Mouse (Mus musculus): ENCODE data around the gene Mat2b. TPM values are rescaled to one million over a fixed set of nuclear protein-coding genes. Genes with fewer than 3 reads are reported as not detected.
"Not testable (repeated sequence)": the region's sequence is repeated elsewhere in the genome, so short reads cannot be mapped to it uniquely, and the experiment has no call there.

The Mat2b gene
- 90.4 and 109 TPM in 2 replicates for polyA plus RNA-seq (2015; fragmentation: Nextera tagmentation; extraction: Ambion mirVana)

DNA sequence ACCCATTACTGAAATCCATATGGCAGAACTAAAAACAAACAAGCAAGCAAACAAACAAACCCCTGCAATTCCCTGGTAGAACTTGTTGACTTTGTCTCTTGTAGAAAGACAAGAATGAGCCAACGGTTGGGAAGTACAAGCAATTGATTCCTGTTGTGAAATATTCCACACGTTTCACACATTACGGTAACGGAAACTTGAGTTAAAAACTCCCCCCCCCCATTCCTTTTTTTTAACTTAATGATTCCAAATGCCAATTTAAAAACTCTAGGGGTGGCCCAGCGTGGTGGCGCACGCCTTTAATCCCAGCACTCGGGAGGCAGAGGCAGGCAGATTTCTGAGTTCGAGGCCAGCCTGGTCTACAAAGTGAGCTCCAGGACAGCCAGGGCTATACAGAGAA, at the start of gene Mat2b:
Gene Mat2b (minus strand): TSS at position 101 of the 400 bp plus-strand sequence.
- Histone ChIP-seq H3K4me1 (peaks cover 17% of the 10 kb centered on the region), H3K4me2 (peak within 1 kb of the TSS; percentile 83), H3K27me3 (no peaks in the 10 kb centered on the region), H3K36me3 (peaks cover 4% of the 10 kb centered on the region; the same call in 1 of the 2 replicates), H3K4me3 (peak within 1 kb of the TSS; percentile 87), H3K9me3 (no peaks in the 10 kb centered on the region), H3K27ac (peak within 1 kb of the TSS; percentile 96), H3K9ac (peak within 1 kb of the TSS; percentile 69)
- 83% methylated on average over 9 of the region's 9 CpGs for WGBS
- no peak for ATAC-seq (ENCODE audit: insufficient number of reproducible peaks, insufficient read depth, low FRiP score, low TSS enrichment, low read depth)

DNA sequence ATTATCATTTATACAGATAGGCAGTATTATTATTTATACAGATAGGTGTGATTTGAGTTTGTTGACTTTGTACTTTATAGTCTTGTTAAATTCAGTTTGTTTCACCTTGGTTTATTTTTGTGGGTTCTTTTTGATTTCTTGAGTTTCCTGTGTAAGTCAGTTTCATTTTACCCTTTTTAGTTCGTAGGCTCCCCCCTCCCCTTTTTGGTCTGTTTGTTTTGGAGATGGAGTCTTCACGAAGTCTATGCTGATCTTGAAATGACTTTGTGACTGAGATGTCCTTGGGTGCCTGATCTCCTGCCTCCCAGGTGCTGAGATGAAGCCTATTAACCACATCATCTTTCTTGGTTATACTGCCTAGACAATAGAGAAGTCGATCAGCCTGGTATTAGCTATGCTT, 49.3 kb upstream of the Mat2b start:
- Histone ChIP-seq H3K36me3 (peaks cover 25% of the 10 kb centered on the region), H3K9me3 (no peaks in the 10 kb centered on the region), H3K27ac (no peak overlapping the region), H3K4me3 (no peak overlapping the region), H3K27me3 (no peaks in the 10 kb centered on the region), H3K4me1 (no peaks in the 10 kb centered on the region), H3K4me2 (no peak overlapping the region), H3K9ac (no peak overlapping the region)
- 92% methylated on average over 3 of the region's 3 CpGs for WGBS
- no peak for ATAC-seq (ENCODE audit: insufficient number of reproducible peaks, insufficient read depth, low FRiP score, low TSS enrichment, low read depth)

DNA sequence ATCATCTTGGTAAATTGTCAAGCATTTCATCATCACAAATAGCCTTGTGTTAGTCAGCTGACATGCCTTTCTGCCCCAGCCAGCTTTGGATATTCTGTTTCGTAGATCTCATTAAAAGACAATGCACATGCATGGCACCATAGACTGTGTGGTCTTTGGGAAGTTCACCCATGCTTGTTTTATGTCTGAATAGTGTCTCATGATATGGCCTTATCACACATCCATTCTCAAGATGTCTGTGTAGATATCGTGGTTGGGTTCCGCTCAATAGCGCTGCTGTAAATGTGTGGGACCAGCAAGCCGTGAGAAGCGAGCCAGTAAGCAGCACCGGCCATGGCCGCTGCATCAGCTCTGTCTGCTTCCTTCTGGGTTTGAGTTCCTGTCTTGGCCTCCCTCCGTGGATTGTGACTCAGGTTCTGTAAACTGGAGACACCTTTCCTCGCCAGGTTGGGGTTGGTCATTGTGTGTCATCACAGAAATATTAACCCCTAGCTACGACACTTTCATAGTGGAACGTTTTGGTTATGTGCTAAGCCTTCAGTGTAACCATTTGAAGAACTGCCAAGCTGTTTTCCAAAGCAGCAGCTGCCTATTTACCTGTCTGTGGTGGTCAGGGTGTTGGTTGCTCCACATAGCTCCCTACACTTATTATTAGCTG, 46.7 kb upstream of the Mat2b start:
- Histone ChIP-seq H3K4me1 (no peaks in the 10 kb centered on the region), H3K4me2 (no peak overlapping the region), H3K4me3 (no peak overlapping the region), H3K27ac (no peak overlapping the region), H3K9me3 (no peaks in the 10 kb centered on the region), H3K9ac (no peak overlapping the region), H3K27me3 (no peaks in the 10 kb centered on the region), H3K36me3 (peaks cover 49% of the 10 kb centered on the region)
- ATAC-seq (ENCODE audit: insufficient number of reproducible peaks, insufficient read depth, low FRiP score, low TSS enrichment, low read depth) = no peak
- WGBS = 91% methylated on average over 12 of the region's 12 CpGs

DNA sequence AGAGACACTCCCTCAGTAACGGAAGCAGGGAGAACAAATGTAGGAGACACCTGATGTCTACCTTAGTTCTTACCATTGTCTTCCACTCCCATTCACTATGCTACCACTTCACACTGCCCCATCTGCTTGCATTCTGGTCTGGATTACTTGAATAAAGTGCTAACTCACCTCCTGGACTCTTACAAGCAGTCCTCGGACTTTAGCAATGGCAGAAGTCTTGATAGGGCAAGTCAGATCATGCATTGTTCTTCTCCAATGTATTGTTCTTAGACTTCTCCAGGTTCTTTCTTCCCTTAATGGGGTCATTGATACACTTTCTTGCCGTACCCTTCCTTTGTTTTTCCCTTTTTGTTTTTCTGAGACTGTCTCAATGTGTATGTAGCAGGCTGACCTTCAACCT, 42.4 kb upstream of the Mat2b start:
- 95% methylated on average over 3 of the region's 3 CpGs for WGBS
- H3K4me2 ChIP-seq = no peak overlapping the region
- peaks cover 13% of the 10 kb centered on the region for H3K4me1 ChIP-seq
- no peaks in the 10 kb centered on the region for H3K27me3 ChIP-seq
- peaks cover 49% of the 10 kb centered on the region for H3K36me3 ChIP-seq
- no peak for ATAC-seq (ENCODE audit: insufficient number of reproducible peaks, insufficient read depth, low FRiP score, low TSS enrichment, low read depth)
- H3K9me3 ChIP-seq = no peaks in the 10 kb centered on the region
- H3K27ac ChIP-seq = no peak overlapping the region
- H3K9ac ChIP-seq = no peak overlapping the region
- no peak overlapping the region for H3K4me3 ChIP-seq

DNA sequence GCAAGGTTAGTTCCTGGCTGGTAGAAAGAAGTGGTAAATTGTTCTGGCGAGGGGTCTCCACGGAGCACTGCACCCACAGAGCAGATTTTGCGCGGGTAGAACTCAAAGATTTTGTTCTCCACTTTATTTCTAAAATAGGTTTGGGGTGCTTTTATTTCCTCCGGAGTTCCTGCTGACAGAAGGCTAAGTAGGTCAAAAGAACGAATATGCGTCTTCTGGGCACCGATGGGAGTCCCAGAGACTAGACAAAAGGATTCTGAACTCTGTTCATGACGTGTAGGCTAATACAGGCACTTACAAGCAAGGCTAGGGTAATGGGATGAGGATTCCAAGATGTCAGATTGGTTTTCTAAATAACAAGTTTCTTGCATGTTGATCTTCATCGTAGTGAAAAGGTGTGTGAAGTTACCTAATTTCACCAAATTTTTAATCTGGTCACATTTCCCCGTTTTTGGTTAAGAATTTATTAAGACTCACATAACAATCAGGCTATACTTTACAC, 39.3 kb upstream of the Mat2b start:
- Histone ChIP-seq H3K4me3 (peak overlapping the region; percentile 94), H3K9ac (peak overlapping the region; percentile 94), H3K27ac (peak overlapping the region; percentile 88), H3K9me3 (no peaks in the 10 kb centered on the region), H3K4me2 (peak overlapping the region; percentile 69), H3K27me3 (no peaks in the 10 kb centered on the region), H3K36me3 (peaks cover 30% of the 10 kb centered on the region), H3K4me1 (peaks cover 27% of the 10 kb centered on the region)
- 5% methylated on average over 11 of the region's 11 CpGs for WGBS
- ATAC-seq (ENCODE audit: insufficient number of reproducible peaks, insufficient read depth, low FRiP score, low TSS enrichment, low read depth) = no peak

DNA sequence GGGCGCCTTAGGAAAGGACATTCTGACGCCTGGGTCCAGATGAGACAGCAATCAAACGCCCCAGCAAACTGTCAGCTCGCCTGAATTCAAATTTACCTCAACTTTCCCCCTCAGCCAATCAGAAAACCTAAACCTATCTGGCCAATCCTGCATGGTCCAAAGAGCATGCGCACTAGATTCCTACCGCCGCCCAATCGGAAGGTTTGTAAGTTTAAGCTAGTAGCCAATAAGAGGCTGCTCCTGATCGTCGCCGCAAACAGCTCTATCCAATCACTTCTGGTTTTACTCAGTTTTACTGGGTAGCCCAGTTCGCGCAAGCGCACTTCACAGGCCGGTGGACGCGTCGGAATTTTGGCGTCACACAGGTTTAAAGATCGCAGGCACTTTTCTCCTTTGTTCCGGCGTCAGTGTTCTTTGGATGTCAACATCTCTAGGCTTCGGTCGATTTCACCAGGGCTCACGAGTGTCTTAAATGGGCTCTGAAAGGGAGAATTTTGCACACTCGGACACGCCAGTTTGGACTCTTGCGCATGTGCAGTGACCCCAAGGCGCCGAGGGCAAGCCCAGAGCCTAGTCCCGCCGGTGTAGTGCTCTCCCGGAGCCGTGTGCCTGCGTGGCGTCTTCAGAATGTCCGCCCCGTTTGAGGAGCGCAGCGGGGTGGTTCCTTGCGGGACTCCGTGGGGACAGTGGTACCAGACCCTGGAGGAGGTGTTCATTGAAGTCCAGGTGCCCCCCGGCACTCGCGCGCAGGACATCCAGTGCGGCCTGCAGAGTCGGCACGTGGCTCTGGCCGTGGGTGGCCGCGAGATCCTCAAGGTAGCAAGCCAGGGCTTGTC, 38.6 kb upstream of the Mat2b start, which contains the start of the genes Hmmr and Nudcd2:
Gene Hmmr (minus strand): TSS at position 84 of the 836 bp plus-strand sequence.
Gene Nudcd2 (plus strand): TSS at position 329 of the 836 bp plus-strand sequence.
- Histone ChIP-seq H3K4me2 (peak within 1 kb of the TSS; percentile 79), H3K4me1 (peaks cover 27% of the 10 kb centered on the region), H3K27ac (peak within 1 kb of the TSS; percentile 88), H3K9ac (peak within 1 kb of the TSS; percentile 94), H3K9me3 (no peaks in the 10 kb centered on the region), H3K36me3 (peaks cover 30% of the 10 kb centered on the region), H3K4me3 (peak within 1 kb of the TSS; percentile 94), H3K27me3 (no peaks in the 10 kb centered on the region)
- under 1% methylated on average over 52 of the region's 52 CpGs for WGBS
- ATAC-seq (ENCODE audit: insufficient number of reproducible peaks, insufficient read depth, low FRiP score, low TSS enrichment, low read depth) = peak; percentile 100

DNA sequence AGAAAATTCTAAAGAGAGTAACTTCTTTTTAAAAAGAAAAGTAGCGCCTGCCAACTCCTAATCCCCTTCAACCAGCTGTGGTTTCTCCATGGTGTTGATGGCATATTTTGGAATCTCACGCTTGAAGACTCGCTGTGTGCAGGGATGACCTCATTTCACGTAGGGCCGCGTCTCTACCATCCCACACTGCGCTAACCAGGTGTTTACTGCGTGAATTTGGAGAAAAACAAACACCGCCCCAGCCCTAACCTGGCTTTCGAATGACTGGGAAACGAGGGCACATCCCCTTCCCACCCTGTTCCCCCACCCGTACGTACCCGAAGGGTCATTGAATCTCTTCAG, 38.0 kb upstream of the Mat2b start:
- peaks cover 27% of the 10 kb centered on the region for H3K4me1 ChIP-seq
- no peaks in the 10 kb centered on the region for H3K9me3 ChIP-seq
- peak overlapping the region; percentile 73 for H3K9ac ChIP-seq
- peak; percentile 27; the same call in 1 of the 2 replicates for ATAC-seq (ENCODE audit: insufficient number of reproducible peaks, insufficient read depth, low FRiP score, low TSS enrichment, low read depth)
- 2% methylated on average over 14 of the region's 14 CpGs for WGBS
- H3K4me2 ChIP-seq = peak overlapping the region; percentile 79
- H3K27ac ChIP-seq = no peak overlapping the region
- peaks cover 30% of the 10 kb centered on the region for H3K36me3 ChIP-seq
- no peaks in the 10 kb centered on the region for H3K27me3 ChIP-seq
- peak overlapping the region; percentile 94 for H3K4me3 ChIP-seq

DNA sequence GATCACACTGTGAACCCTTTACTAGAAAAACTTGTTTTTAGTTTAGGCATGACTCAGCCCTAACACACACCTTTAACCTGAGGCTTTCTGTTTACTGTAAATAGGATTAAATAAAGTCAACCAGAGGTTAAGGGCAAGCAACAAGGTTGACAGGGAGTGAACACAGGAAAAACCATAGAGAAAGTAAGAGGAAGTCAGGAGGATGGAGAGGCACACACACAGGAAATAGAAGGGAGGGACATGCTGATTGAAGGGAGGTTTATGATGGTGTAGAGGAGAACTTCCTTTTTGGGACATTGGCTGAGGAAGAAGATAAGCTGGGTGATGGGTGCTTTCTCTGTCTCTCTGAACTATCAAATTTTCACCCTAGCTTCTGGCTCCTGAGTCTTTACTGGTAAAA, 23.3 kb upstream of the Mat2b start:
- H3K27ac ChIP-seq = no peak overlapping the region
- H3K4me3 ChIP-seq = no peak overlapping the region
- no peaks in the 10 kb centered on the region for H3K4me1 ChIP-seq
- no peak overlapping the region for H3K9ac ChIP-seq
- H3K27me3 ChIP-seq = no peaks in the 10 kb centered on the region
- H3K4me2 ChIP-seq = no peak overlapping the region
- ATAC-seq (ENCODE audit: insufficient number of reproducible peaks, insufficient read depth, low FRiP score, low TSS enrichment, low read depth) = no peak
- H3K36me3 ChIP-seq = peaks cover 88% of the 10 kb centered on the region
- H3K9me3 ChIP-seq = no peaks in the 10 kb centered on the region

DNA sequence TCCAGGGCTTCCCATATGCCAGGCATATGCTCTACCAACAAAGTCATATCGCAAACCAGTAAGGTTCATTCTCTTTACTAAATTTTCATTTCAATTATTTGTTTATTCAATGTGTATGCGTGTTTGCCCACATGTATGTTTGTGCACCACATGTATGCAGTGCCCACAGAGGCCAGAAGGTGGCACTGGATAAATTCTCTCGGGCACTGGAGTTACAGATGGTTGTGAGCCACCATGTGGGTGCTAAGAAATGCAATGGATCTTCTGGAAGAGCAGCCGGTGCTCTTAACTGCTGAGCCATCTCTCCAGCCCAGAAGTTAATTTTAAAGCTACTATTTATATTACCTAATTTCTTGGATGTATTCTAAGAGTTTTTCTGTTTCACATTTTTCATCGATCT, 20.5 kb upstream of the Mat2b start:
- Histone ChIP-seq H3K27me3 (no peaks in the 10 kb centered on the region), H3K9ac (no peak overlapping the region), H3K4me3 (no peak overlapping the region), H3K27ac (no peak overlapping the region), H3K4me1 (no peaks in the 10 kb centered on the region), H3K36me3 (peaks cover 82% of the 10 kb centered on the region), H3K4me2 (no peak overlapping the region), H3K9me3 (no peaks in the 10 kb centered on the region)
- WGBS = 94% methylated on average over 5 of the region's 5 CpGs
- ATAC-seq (ENCODE audit: insufficient number of reproducible peaks, insufficient read depth, low FRiP score, low TSS enrichment, low read depth) = no peak

DNA sequence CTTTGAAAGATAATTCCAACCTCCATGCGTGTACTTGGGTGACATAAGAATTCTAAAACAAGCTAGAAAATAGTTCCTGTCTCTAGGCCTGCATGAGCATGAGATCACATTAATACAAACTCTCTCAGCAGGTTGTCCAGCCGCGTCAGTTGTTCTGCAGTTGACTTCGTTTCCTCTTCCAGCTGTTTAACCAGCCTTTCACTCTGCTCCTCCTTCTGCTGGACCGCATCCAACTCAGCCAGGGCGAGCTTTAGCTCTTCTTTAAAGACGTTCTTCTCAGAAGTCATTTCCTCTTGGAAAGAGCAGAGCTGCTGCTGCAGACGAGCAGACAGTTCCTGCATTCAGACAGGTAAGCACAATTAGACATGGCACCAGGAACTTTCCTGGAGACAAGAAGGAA, 18.9 kb upstream of the Mat2b start:
- no peak overlapping the region for H3K4me3 ChIP-seq
- no peaks in the 10 kb centered on the region for H3K9me3 ChIP-seq
- no peaks in the 10 kb centered on the region for H3K27me3 ChIP-seq
- no peak overlapping the region for H3K9ac ChIP-seq
- no peak overlapping the region for H3K4me2 ChIP-seq
- peaks cover 81% of the 10 kb centered on the region for H3K36me3 ChIP-seq
- no peak overlapping the region for H3K27ac ChIP-seq
- no peak for ATAC-seq (ENCODE audit: insufficient number of reproducible peaks, insufficient read depth, low FRiP score, low TSS enrichment, low read depth)
- 87% methylated on average over 8 of the region's 8 CpGs for WGBS
- no peaks in the 10 kb centered on the region for H3K4me1 ChIP-seq

DNA sequence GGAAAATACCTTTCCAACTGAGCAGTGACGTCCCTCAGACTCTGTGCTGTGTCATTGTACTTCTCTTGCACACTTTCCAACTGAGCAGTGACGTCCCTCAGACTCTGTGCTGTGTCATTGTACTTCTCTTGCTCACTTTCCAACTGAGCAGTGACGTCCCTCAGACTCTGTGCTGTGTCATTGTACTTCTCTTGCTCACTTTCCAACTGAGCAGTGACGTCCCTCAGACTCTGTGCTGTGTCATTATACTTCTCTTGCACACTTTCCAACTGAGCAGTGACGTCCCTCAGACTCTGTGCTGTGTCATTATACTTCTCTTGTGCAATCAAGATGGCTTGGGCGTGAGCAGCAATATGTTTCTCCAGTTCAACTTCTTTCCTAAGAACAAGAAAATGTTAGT, 14.9 kb upstream of the Mat2b start:
- H3K36me3 ChIP-seq = peaks cover 77% of the 10 kb centered on the region
- H3K4me1 ChIP-seq; H3K27me3 ChIP-seq; H3K27ac ChIP-seq; H3K4me3 ChIP-seq; ATAC-seq (ENCODE audit: insufficient number of reproducible peaks, insufficient read depth, low FRiP score, low TSS enrichment, low read depth); H3K9me3 ChIP-seq; H3K9ac ChIP-seq; H3K4me2 ChIP-seq: not testable (repeated sequence)
- WGBS = 91% methylated on average over 6 of the region's 6 CpGs
